In the genomic region with DNA sequence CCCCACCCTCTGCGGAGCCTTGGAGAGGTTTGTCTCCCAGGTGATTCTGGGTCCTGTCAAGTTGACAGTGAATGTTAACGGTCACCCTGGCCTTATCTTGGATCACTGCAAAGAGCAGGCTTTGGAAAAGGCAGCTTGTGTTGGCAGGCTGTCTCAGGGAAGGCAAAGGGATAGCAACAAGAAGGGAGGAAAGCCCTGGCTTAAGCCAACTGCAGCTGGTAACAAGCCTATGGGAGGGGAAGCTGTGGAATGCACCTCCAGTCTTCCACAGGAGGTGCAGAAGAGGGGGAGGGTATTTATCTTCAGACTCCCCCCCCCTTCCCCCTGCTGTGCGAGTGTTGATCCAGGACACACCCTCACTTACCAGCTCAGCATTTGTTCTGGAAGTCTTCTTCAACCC, we compare ENCODE assay signal across 13 mouse cellular contexts. TPM values are rescaled to one million over a fixed set of nuclear protein-coding genes. Genes with fewer than 3 reads are reported as not detected.
A peak's percentile ranks its signal among the peaks of the same experiment; 100 is the strongest.
DNase-seq lines count a peak whose midpoint lies in the region; ATAC-seq and TF ChIP-seq lines count a peak whose summit lies in the region.
"Had no signal": no experiment of that assay in that cellular context is flagged by ENCODE, and none has a peak within 500 bp of the region (broad histone marks: within the 10 kb centered on the region; RNA-seq: fewer than 3 reads in every experiment).

No protein-coding gene starts in this region.

- H3K4me1 ChIP-seq in lung, embryonic 14.5 days (ENCODE audit: insufficient read depth), result no peaks in the 10 kb centered on the region
- no peaks in the 10 kb centered on the region for H3K4me1 ChIP-seq in stomach, postnatal 0 days (replicated peaks; ENCODE audit: control insufficient read depth, insufficient read depth)

- WGBS in lung, embryonic 14.5 days, result 29% methylated on average over 3 of the region's 3 CpGs
- 17% methylated on average over 3 of the region's 3 CpGs for WGBS in stomach, postnatal 0 days

- peak overlapping the region; percentile 7; the same call in 1 of the 2 replicates for H3K27ac ChIP-seq in lung, embryonic 14.5 days (ENCODE audit: low read depth)
- H3K27ac ChIP-seq in stomach, postnatal 0 days (replicated peaks), result no peak overlapping the region
- H3K27ac ChIP-seq: limb, embryonic 15.5 days; midbrain, embryonic 12.5 days; neural tube, embryonic 15.5 days had no signal

- peak; percentile 3; the same call in 1 of the 2 replicates for ATAC-seq in lung, embryonic 14.5 days (ENCODE audit: insufficient read depth)
- peak; percentile 16; the same call in 1 of the 2 replicates for ATAC-seq in stomach, postnatal 0 days (ENCODE audit: low FRiP score, low TSS enrichment)
- ATAC-seq in megakaryocyte-erythroid progenitor cell, adult 5-6 weeks (replicated peaks; ENCODE audit: low FRiP score, low TSS enrichment, poor library complexity, severe bottlenecking), result no peak
- no peak for ATAC-seq in frontal cortex, adult (ENCODE audit: low TSS enrichment)
- ATAC-seq: inflammation-experienced regulatory T-cells, adult 6 months had no signal

- DNase-seq in lung, embryonic 14.5 days, result peak; percentile 19
- DNase-seq in lung, postnatal 14 days, result no peak
- peak; percentile 58 to 77 for DNase-seq in heart, adult 18-20 months
- DNase-seq in heart, postnatal 4 days, result peak; percentile 61
- peak; percentile 19 for DNase-seq in stomach, postnatal 0 days (ENCODE audit: low spot score)
- no peak for DNase-seq in cerebellum, adult 9-10 months

- no peaks in the 10 kb centered on the region for H3K36me3 ChIP-seq in lung, embryonic 14.5 days (ENCODE audit: insufficient read depth)
- H3K36me3 ChIP-seq in stomach, postnatal 0 days (ENCODE audit: control insufficient read depth, insufficient read depth, low read length), result no peaks in the 10 kb centered on the region
- H3K36me3 ChIP-seq: limb, embryonic 15.5 days; midbrain, embryonic 12.5 days; neural tube, embryonic 15.5 days had no signal

- no peak for TF ChIP-seq EP300 in stomach, postnatal 0 days (optimal IDR thresholded peaks at IDR 0.05)

- no peaks in the 10 kb centered on the region for H3K27me3 ChIP-seq in lung, embryonic 14.5 days (ENCODE audit: insufficient read depth, low read length)
- H3K27me3 ChIP-seq in stomach, postnatal 0 days (ENCODE audit: control insufficient read depth, insufficient read depth, low read length), result no peaks in the 10 kb centered on the region
- H3K27me3 ChIP-seq: CH12.LX; limb, embryonic 15.5 days; midbrain, embryonic 12.5 days; neural tube, embryonic 15.5 days had no signal

- no peak overlapping the region for H3K4me2 ChIP-seq in lung, embryonic 14.5 days
- H3K4me2 ChIP-seq in stomach, postnatal 0 days (replicated peaks; ENCODE audit: low read depth), result no peak overlapping the region
- H3K4me2 ChIP-seq: limb, embryonic 15.5 days; midbrain, embryonic 12.5 days; neural tube, embryonic 15.5 days had no signal

- H3K9ac ChIP-seq in lung, embryonic 14.5 days, result no peak overlapping the region
- no peak overlapping the region for H3K9ac ChIP-seq in stomach, postnatal 0 days (ENCODE audit: low read length)
- H3K9ac ChIP-seq: limb, embryonic 15.5 days; midbrain, embryonic 12.5 days; neural tube, embryonic 15.5 days had no signal

- no peak for TF ChIP-seq CTCF in lung, embryonic 14.5 days (IDR thresholded peaks at IDR 0.05; ENCODE audit: low read depth)
- TF ChIP-seq CTCF in stomach, postnatal 0 days (IDR thresholded peaks at IDR 0.05; ENCODE audit: low read depth), result no peak

- no peak overlapping the region for H3K4me3 ChIP-seq in lung, embryonic 14.5 days (ENCODE audit: low read depth, low read length)
- no peak overlapping the region for H3K4me3 ChIP-seq in stomach, postnatal 0 days (ENCODE audit: low read depth, low read length)
- H3K4me3 ChIP-seq: limb, embryonic 15.5 days; midbrain, embryonic 12.5 days; neural tube, embryonic 15.5 days had no signal

- H3K9me3 ChIP-seq in lung, embryonic 14.5 days (ENCODE audit: low read depth, low read length), result no peaks in the 10 kb centered on the region
- no peaks in the 10 kb centered on the region for H3K9me3 ChIP-seq in stomach, postnatal 0 days (ENCODE audit: control insufficient read depth, low read length)
- H3K9me3 ChIP-seq: limb, embryonic 15.5 days; midbrain, embryonic 12.5 days; neural tube, embryonic 15.5 days had no signal

RNA-seq across cellular contexts. Expression of gene Usp13, which starts 5.3 kb away (rescaled TPM):
- 5.6 and 6.3 TPM in 2 replicates for polyA plus RNA-seq in lung, embryonic 14.5 days (2014; fragmentation: Nextera tagmentation; extraction: Ambion mirVana)
- 100 to 1,000 TPM; 201 to 209 TPM for total RNA-seq in heart, adult 18-20 months (2021)
- total RNA-seq in heart, postnatal 4 days (2021), result 100 to 1,000 TPM; 137 to 146 TPM
- 1.1 TPM in 2 replicates for polyA plus RNA-seq in stomach, postnatal 0 days (2015; fragmentation: Nextera tagmentation; extraction: Ambion mirVana)
- total RNA-seq in megakaryocyte-erythroid progenitor cell, adult 5-6 weeks (2014; fragmentation: Nextera tagmentation), result not detected in 2 replicates
- not detected in 2 replicates for total RNA-seq in megakaryocyte-erythroid progenitor cell, adult 5-6 weeks (2017)
- total RNA-seq: CH12.LX had no signal
- polyA plus RNA-seq: inflammation-experienced regulatory T-cells, adult 6 months had no signal

Comparison
In these comparisons a context has a peak if more than half of its experiments do, and no peak if none do; other contexts are left out.
1. DNase-seq: peak in lung, embryonic 14.5 days (single experiment), heart, adult 18-20 months (2 of 2), heart, postnatal 4 days (single experiment) and stomach, postnatal 0 days (single experiment); none in lung, postnatal 14 days (single experiment) and cerebellum, adult 9-10 months (single experiment).
2. ATAC-seq: peak in lung, embryonic 14.5 days (single experiment) and stomach, postnatal 0 days (single experiment); none in megakaryocyte-erythroid progenitor cell, adult 5-6 weeks (single experiment) and frontal cortex, adult (single experiment).
3. RNA of gene Usp13, which starts 5.3 kb away (total RNA-seq): 201 to 209 TPM in heart, adult 18-20 months and 137 to 146 TPM in heart, postnatal 4 days; not detected in megakaryocyte-erythroid progenitor cell, adult 5-6 weeks; every median in the first group is over 100 times any median in the second.